Mouse (Mus musculus) C2C12 (cell line): ENCODE results near the gene Serpine2. TPM values are rescaled to one million over a fixed set of nuclear protein-coding genes. Genes with fewer than 3 reads are reported as not detected.

Source experiments
- H3K27me3 ChIP-seq: one replicate; pipeline ENCODE4 v1.6.1; 2011; ENCODE audit not compliant: control insufficient read depth, insufficient read depth, insufficient read length
- H3K36me3 ChIP-seq: one replicate; pipeline ENCODE4 v1.6.1; 2011; ENCODE audit not compliant: control insufficient read depth, insufficient read depth
- H3K4me3 ChIP-seq: one replicate; pipeline ENCODE4 v1.5.1; 2011; ENCODE audit warnings: mild to moderate bottlenecking, control low read depth; ENCODE audit not compliant: poor library complexity, insufficient read depth, severe bottlenecking
- H3K79me2 ChIP-seq: one replicate; pipeline ENCODE4 v1.6.1; 2011; ENCODE audit not compliant: control insufficient read depth, insufficient read depth
- H3K79me3 ChIP-seq: one replicate; pipeline ENCODE4 v1.6.1; 2011; ENCODE audit warnings: low read depth, control low read depth
- H3ac ChIP-seq: one replicate; pipeline ENCODE3; 2011; ENCODE audit warnings: low read depth; ENCODE audit not compliant: control insufficient read depth, insufficient read length
- CEBPB ChIP-seq: IDR thresholded peaks from one replicate; pipeline ENCODE4 v1.6.1; 2011; ENCODE audit warnings: low read depth, mild to moderate bottlenecking, control low read depth, moderate library complexity
- CTCF ChIP-seq: IDR thresholded peaks from one replicate; pipeline ENCODE4 v1.5.1; 2011; ENCODE audit not compliant: control insufficient read depth, insufficient read depth, insufficient read length
- FOSL1 ChIP-seq: IDR thresholded peaks from one replicate; pipeline ENCODE4 v1.8.0; 2011; ENCODE audit warnings: mild to moderate bottlenecking, low read length; ENCODE audit not compliant: poor library complexity, insufficient read depth, severe bottlenecking
- MAX ChIP-seq: IDR thresholded peaks from one replicate; pipeline ENCODE4 v1.6.1; 2011; ENCODE audit warnings: mild to moderate bottlenecking, control low read depth
- MYOD1 ChIP-seq: IDR thresholded peaks from one replicate; pipeline ENCODE4 v1.6.1; 2011; ENCODE audit warnings: low read depth; ENCODE audit not compliant: control insufficient read depth, insufficient read length
- MYOG ChIP-seq: IDR thresholded peaks from one replicate; pipeline ENCODE4 v1.6.1; 2011; ENCODE audit not compliant: control insufficient read depth, insufficient read length; ENCODE audit errors: extremely low read depth
- USF1 ChIP-seq: IDR thresholded peaks from one replicate; pipeline ENCODE4 v1.6.1; 2011; ENCODE audit warnings: low read depth, mild to moderate bottlenecking, control low read depth, moderate library complexity
- polyA plus RNA-seq: library from polyadenylated mRNA; unstranded; fragments of >200 nt; fragmentation: generic; extraction: Trizol; gene quantifications from one replicate; pipeline ENCODE4 v1.2.1, GENCODE M21; 2012; ENCODE audit warnings: missing spikeins

Gene Serpine2
- polyA plus RNA-seq, 1 experiment: 46.4 TPM

GRCm38 (mm10) chr1:79753456-79753855, 107.5 kb downstream of the Serpine2 start:
- Histone ChIP-seq H3K4me3 (no peak overlapping the region), H3ac (no peak overlapping the region), H3K27me3 (no peaks in the 10 kb centered on the region), H3K79me3 (peaks cover 16% of the 10 kb centered on the region), H3K79me2 (peaks cover 52% of the 10 kb centered on the region), H3K36me3 (no peaks in the 10 kb centered on the region)
- TF ChIP-seq MYOG: no peak
- TF ChIP-seq MAX: no peak

DNA sequence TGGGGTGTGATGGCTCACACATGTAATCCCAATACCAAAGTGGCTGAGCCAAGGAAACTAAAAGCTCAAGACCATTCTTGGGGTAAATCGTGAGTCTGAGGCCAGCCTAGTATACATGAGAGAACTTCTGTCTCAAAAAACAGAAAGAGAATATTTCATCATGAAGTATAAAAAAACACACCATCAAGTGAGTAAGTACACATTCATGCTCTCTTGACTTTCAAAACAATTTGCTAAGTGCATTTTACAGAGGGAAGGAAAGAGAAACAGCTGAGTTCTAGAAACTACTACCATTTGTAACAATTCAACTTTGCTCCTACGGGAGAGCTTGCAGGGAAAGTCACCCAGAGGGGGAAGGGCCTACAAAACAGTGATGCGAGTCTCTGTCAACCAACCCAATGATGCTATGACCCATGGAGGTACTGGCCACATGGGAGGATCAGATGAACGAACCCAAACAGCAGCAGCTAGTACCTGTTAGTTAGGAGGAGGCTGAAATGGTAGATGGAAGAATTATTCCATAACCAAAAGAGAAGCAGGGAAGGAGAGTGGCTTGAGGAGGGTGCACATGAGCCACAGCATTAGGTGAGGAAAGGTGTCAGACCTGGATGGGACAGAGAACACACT, 108.2 kb downstream of the Serpine2 start:
- H3K27me3 ChIP-seq: no peaks in the 10 kb centered on the region
- TF ChIP-seq CEBPB (no peak), MYOD1 (no peak), USF1 (no peak), CTCF (no peak), FOSL1 (no peak), MYOG (no peak), MAX (no peak)
- H3K79me3 ChIP-seq: peaks cover 16% of the 10 kb centered on the region
- no peak overlapping the region for H3K4me3 ChIP-seq
- peaks cover 49% of the 10 kb centered on the region for H3K79me2 ChIP-seq
- no peak overlapping the region for H3ac ChIP-seq
- no peaks in the 10 kb centered on the region for H3K36me3 ChIP-seq

GRCm38 (mm10) chr1:79752015-79752695, 108.8 kb downstream of the Serpine2 start:
- H3K79me3 ChIP-seq: peaks cover 16% of the 10 kb centered on the region
- no peak for TF ChIP-seq CTCF
- no peak for TF ChIP-seq MYOG
- TF ChIP-seq FOSL1: no peak
- no peak for TF ChIP-seq MYOD1
- no peak for TF ChIP-seq CEBPB
- no peak for TF ChIP-seq MAX
- no peaks in the 10 kb centered on the region for H3K27me3 ChIP-seq
- no peak overlapping the region for H3K4me3 ChIP-seq
- H3K79me2 ChIP-seq: peaks cover 42% of the 10 kb centered on the region
- no peak overlapping the region for H3ac ChIP-seq
- H3K36me3 ChIP-seq: no peaks in the 10 kb centered on the region

GRCm38 (mm10) chr1:79751186-79751585, 109.8 kb downstream of the Serpine2 start:
- TF ChIP-seq FOSL1: no peak
- no peak for TF ChIP-seq MAX
- TF ChIP-seq CTCF: no peak
- TF ChIP-seq USF1: no peak
- no peak for TF ChIP-seq MYOD1
- no peak for TF ChIP-seq MYOG
- no peak for TF ChIP-seq CEBPB
- Histone ChIP-seq H3K27me3 (no peaks in the 10 kb centered on the region), H3K36me3 (no peaks in the 10 kb centered on the region), H3K79me2 (peaks cover 33% of the 10 kb centered on the region), H3K79me3 (peaks cover 12% of the 10 kb centered on the region), H3K4me3 (no peak overlapping the region), H3ac (no peak overlapping the region)

- Histone ChIP-seq H3K27me3 (no peaks in the 10 kb centered on the region), H3K36me3 (no peaks in the 10 kb centered on the region), H3K79me3 (peaks cover 5% of the 10 kb centered on the region), H3K4me3 (no peak overlapping the region), H3ac (no peak overlapping the region), H3K79me2 (peaks cover 17% of the 10 kb centered on the region)
- TF ChIP-seq CEBPB (no peak), MYOG (no peak), USF1 (no peak), MYOD1 (no peak), FOSL1 (no peak), CTCF (no peak), MAX (no peak)
Observed at GRCm38 (mm10) chr1:79746056-79746455, 114.9 kb downstream of the Serpine2 start.

Other genes with a start within 250 kb of the Serpine2 start
- gene Ap1s3, start 189.2 kb downstream of the Serpine2 start, polyA plus RNA-seq: 1.4 TPM
- gene Mrpl44, start 85.2 kb downstream of the Serpine2 start, polyA plus RNA-seq: 22.8 TPM
- 22.7 TPM for gene Wdfy1, start 85.0 kb downstream of the Serpine2 start, polyA plus RNA-seq